Mouse (Mus musculus) hindbrain, postnatal 0 days (tissue): ENCODE results near the gene Map1lc3b. TPM values are rescaled to one million over a fixed set of nuclear protein-coding genes. Genes with fewer than 3 reads are reported as not detected.
A peak's percentile ranks its signal among the peaks of the same experiment; 100 is the strongest.

Experiments
- ATAC-seq: fragments of 200-750 bp; cut with Nextera tagmentation; 2 replicates; pipeline ENCODE4 v1.8.0; 2017; ENCODE audit warnings: mild to moderate bottlenecking, moderate TSS enrichment, moderate library complexity
- DNase-seq: peaks from one replicate; pipeline ENCODE4 v3.0.0-alpha.2; 2015; ENCODE audit warnings: low spot score
- H3K27ac ChIP-seq: fragments of 300-500 bp; sonication (generic); 2 replicates; pipeline ENCODE4 v1.5.1; 2014; ENCODE audit warnings: mild to moderate bottlenecking
- H3K27me3 ChIP-seq: fragments of 300-500 bp; sonication (generic); 2 replicates; pipeline ENCODE4 v1.6.1; 2014; ENCODE audit warnings: low read length, mixed read lengths; ENCODE audit not compliant: insufficient read depth
- H3K36me3 ChIP-seq: fragments of 300-500 bp; sonication (generic); 2 replicates; pipeline ENCODE4 v1.6.1; 2014; ENCODE audit warnings: low read length, mixed read lengths; ENCODE audit not compliant: insufficient read depth
- H3K4me1 ChIP-seq: fragments of 300-500 bp; sonication (generic); 2 replicates; pipeline ENCODE4 v1.6.1; 2014; ENCODE audit warnings: antibody characterized with exemption, low read length, mixed read lengths; ENCODE audit not compliant: insufficient read depth
- H3K4me2 ChIP-seq: fragments of 300-500 bp; sonication (generic); 2 replicates; pipeline ENCODE4 v1.6.1; 2014; ENCODE audit warnings: low read depth, mild to moderate bottlenecking, low read length, moderate library complexity, mixed read lengths
- H3K4me3 ChIP-seq: fragments of 300-500 bp; sonication (generic); 2 replicates; pipeline ENCODE4 v1.5.1; 2014; ENCODE audit warnings: low read length
- H3K9ac ChIP-seq: fragments of 300-500 bp; sonication (generic); replicated peaks from 2 replicates; pipeline ENCODE4 v1.6.1; 2014; ENCODE audit warnings: mild to moderate bottlenecking, low read length, moderate library complexity, mixed read lengths
- H3K9me3 ChIP-seq: fragments of 300-500 bp; sonication (generic); 2 replicates; pipeline ENCODE4 v1.6.1; 2016; ENCODE audit warnings: low read length, mixed read lengths
- CTCF ChIP-seq: IDR thresholded peaks from 2 replicates; pipeline ENCODE4 v1.5.1; 2016; ENCODE audit warnings: antibody characterized with exemption, control low read depth, low read depth
- WGBS: fragments of 180-500 bp; shearing (Covaris S2); extraction: QIAGEN DNeasy Blood & Tissue Kit; methylation state at CpG from one replicate; pipeline ENCODE4 v1.1.7; 2014; 5-methylcytosine and 5-hydroxymethylcytosine counted together
- polyA plus RNA-seq: library from polyadenylated mRNA; unstranded; fragments of >200 nt; fragmentation: Nextera tagmentation; extraction: Ambion mirVana; gene quantifications from 2 replicates; pipeline ENCODE4 v1.2.1, GENCODE M21; 2015
- total RNA-seq: library from RNA; depleted of rRNA; stranded (reverse); fragments of >200 nt; gene quantifications from 2 replicates; pipeline ENCODE4 v1.2.3, GENCODE M21; 2014

Gene Map1lc3b
- total and polyA plus RNA-seq, 2 experiments from 2014 or later = 288 to 360 TPM

- ATAC-seq = no peak
- Histone ChIP-seq H3K36me3 (no peaks in the 10 kb centered on the region), H3K27ac (no peak overlapping the region), H3K4me3 (no peak overlapping the region), H3K4me2 (no peak overlapping the region), H3K9ac (no peak overlapping the region), H3K4me1 (peaks cover 12% of the 10 kb centered on the region), H3K27me3 (no peaks in the 10 kb centered on the region), H3K9me3 (no peaks in the 10 kb centered on the region)
- no peak for DNase-seq
- WGBS = 33% methylated on average over 9 of the region's 9 CpGs
- no peak for TF ChIP-seq CTCF
Measured at GRCm38 (mm10) chr8:121580465-121580864, 9.7 kb upstream of the Map1lc3b start.

GRCm38 (mm10) chr8:121583653-121584052 is 6.5 kb upstream of the Map1lc3b start:
- Histone ChIP-seq H3K27me3 (no peaks in the 10 kb centered on the region), H3K4me3 (no peak overlapping the region), H3K4me1 (0 out of 2 replicates have a peak, but pooled peaks cover 3% of the 10 kb centered on the region), H3K27ac (no peak overlapping the region), H3K36me3 (no peaks in the 10 kb centered on the region), H3K9me3 (no peaks in the 10 kb centered on the region), H3K4me2 (no peak overlapping the region), H3K9ac (no peak overlapping the region)
- DNase-seq (no peak), ATAC-seq (no peak)
- WGBS = 61% methylated on average over 8 of the region's 8 CpGs
- no peak for TF ChIP-seq CTCF

- Histone ChIP-seq H3K4me3 (peak overlapping the region; percentile 53), H3K27me3 (no peaks in the 10 kb centered on the region), H3K4me1 (0 out of 2 replicates have a peak, but pooled peaks cover 6% of the 10 kb centered on the region), H3K9me3 (no peaks in the 10 kb centered on the region), H3K36me3 (no peaks in the 10 kb centered on the region), H3K9ac (peak overlapping the region; percentile 56), H3K4me2 (peak overlapping the region; percentile 63), H3K27ac (no peak overlapping the region)
- TF ChIP-seq CTCF = no peak
- ATAC-seq = no peak
- WGBS = 43% methylated on average over 13 of the region's 13 CpGs
- DNase-seq = no peak
Measured at GRCm38 (mm10) chr8:121584730-121585129, 5.4 kb upstream of the Map1lc3b start.

DNA sequence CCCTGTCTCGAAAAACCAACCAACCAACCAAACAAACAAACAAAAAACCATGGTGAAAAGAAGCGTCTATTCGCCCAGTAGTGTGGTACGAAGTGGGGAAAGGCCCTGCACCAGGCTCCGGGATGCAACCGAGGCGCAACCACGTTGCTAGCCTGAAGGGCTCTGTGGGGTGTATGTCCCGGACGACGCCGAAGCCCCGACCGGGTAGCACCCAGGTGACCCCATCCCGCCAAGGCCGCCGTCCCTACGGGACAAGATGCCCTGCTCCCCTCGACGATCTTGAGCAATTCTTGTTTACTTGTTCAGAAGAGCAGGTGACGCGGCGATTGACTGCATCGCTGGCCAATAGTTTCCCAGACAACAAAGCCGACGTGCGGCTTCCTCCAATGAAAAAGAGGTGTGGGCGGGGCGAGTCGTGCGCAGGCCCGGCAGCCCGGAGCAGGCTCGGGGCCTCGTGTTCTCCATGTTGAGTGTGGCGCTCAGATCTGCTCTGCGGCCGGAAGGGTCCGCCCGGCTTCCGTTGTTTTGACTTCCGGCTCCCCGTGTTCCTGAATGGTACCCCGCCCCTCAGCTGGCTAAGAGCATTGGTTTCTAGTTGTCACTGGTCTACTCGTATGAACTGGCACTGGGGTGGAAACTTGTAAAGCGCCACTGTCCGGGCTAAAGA is 4.9 kb upstream of the Map1lc3b start:
- Histone ChIP-seq H3K4me3 (peak overlapping the region; percentile 53), H3K9ac (peak overlapping the region; percentile 56), H3K36me3 (no peaks in the 10 kb centered on the region), H3K9me3 (no peaks in the 10 kb centered on the region), H3K27ac (peak overlapping the region; percentile 71), H3K4me2 (peak overlapping the region; percentile 63), H3K27me3 (no peaks in the 10 kb centered on the region), H3K4me1 (0 out of 2 replicates have a peak, but pooled peaks cover 8% of the 10 kb centered on the region)
- ATAC-seq = peak; percentile 96
- DNase-seq = peak; percentile 99
- no peak for TF ChIP-seq CTCF
- WGBS = 1% methylated on average over 47 of the region's 47 CpGs

DNA sequence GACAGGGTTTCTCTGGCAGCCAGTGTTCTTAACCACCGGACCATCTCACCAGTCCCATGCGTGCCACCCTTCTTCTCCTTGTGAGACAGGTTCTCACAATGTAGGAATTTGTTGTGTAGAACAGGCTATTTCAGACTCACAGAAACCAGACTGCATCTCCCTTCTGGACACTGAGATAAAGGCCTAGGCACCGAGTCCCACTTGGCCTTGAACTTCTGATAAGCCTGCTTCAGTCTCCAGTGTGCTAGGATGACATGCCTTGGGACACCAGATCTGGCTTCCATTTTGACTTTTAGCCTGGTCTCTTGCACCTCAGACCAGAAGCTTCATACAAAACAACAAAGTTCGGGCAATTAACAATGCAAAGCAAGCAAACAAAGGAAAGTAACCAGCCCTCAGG is 1.4 kb upstream of the Map1lc3b start:
- WGBS = 88% methylated on average over 4 of the region's 4 CpGs
- H3K27me3 ChIP-seq = no peaks in the 10 kb centered on the region
- H3K4me1 ChIP-seq = peaks cover 23% of the 10 kb centered on the region
- no peak for TF ChIP-seq CTCF
- H3K4me3 ChIP-seq = no peak overlapping the region
- ATAC-seq = no peak
- DNase-seq = no peak
- no peak overlapping the region for H3K9ac ChIP-seq
- no peaks in the 10 kb centered on the region for H3K36me3 ChIP-seq
- no peak overlapping the region for H3K27ac ChIP-seq
- no peaks in the 10 kb centered on the region for H3K9me3 ChIP-seq
- H3K4me2 ChIP-seq = no peak overlapping the region

GRCm38 (mm10) chr8:121589205-121589726 is 895 bp upstream of the Map1lc3b start:
- ATAC-seq = no peak
- TF ChIP-seq CTCF = no peak
- Histone ChIP-seq H3K4me3 (no peak overlapping the region), H3K27ac (peak overlapping the region; percentile 91), H3K4me1 (peaks cover 23% of the 10 kb centered on the region), H3K27me3 (no peaks in the 10 kb centered on the region), H3K4me2 (no peak overlapping the region), H3K9ac (no peak overlapping the region), H3K9me3 (no peaks in the 10 kb centered on the region), H3K36me3 (no peaks in the 10 kb centered on the region)
- DNase-seq = no peak
- 37% methylated on average over 2 of the region's 2 CpGs for WGBS
